Mouse (Mus musculus): ENCODE measurements around the gene Il7r. TPM values are rescaled to one million over a fixed set of nuclear protein-coding genes. Genes with fewer than 3 reads are reported as not detected.
A peak's percentile ranks its signal among the peaks of the same experiment; 100 is the strongest.
"Not testable (repeated sequence)": the region's sequence is repeated elsewhere in the genome, so short reads cannot be mapped to it uniquely, and the experiment has no call there.

The Il7r gene
- 1 to 10 TPM in 1 of 2 experiments, under 1 TPM in 1; 0.46 to 1.2 TPM for total RNA-seq (2021)
- long read RNA-seq, experiment 1 = 0 reads
- long read RNA-seq, experiment 2 = 0 reads

- DNase-seq = no peak
Observed at GRCm38 (mm10) chr15:9530076-9530475, at the start of gene Il7r. TSS of gene Il7r (minus strand) at chr15:9530176.

GRCm38 (mm10) chr15:9577303-9577702 is 47.3 kb upstream of the Il7r start:
- no peak for DNase-seq

GRCm38 (mm10) chr15:9574796-9575195 is 44.8 kb upstream of the Il7r start:
- no peak for DNase-seq

DNA sequence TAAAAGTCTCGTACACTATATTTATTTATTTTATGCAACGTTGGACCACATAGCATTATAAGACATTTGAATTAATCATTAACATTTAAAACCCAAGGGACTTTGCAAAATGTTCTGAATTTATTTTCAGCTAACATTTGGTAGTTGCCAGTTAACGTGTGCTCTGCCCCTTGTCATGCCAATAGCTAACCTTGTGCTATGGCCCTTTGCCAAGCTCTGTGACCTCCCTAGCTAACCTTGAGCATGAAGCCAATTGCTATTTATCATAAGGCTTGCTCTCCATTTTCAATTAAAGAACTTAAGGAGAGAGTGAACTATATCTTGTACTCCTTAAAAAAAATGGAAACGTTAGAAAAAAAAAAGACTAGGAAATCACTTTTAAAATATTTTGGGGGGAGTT is 43.4 kb upstream of the Il7r start:
- peak; percentile 85 to 88 for DNase-seq

- DNase-seq = no peak
Observed at GRCm38 (mm10) chr15:9572664-9573063, 42.7 kb upstream of the Il7r start.

DNA sequence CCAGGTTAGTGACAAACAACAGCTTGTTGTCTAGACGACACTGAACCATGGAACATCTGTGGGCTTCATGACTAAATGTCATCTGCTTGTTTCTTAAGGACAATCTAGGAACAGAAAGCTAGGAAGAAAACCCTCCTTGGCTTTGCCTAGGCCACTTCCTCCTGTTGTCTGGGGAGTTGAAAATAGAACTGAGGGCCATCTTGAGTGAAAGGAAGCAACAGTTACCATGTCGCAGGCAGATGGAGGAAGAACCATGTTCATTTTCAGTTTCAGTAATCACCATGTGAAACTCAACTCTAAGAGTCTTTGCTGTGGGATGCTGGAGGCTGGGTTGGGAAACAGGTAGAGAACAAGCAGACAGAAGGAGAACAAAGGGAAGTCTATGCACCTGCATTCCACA is 41.9 kb upstream of the Il7r start:
- DNase-seq = no peak

DNA sequence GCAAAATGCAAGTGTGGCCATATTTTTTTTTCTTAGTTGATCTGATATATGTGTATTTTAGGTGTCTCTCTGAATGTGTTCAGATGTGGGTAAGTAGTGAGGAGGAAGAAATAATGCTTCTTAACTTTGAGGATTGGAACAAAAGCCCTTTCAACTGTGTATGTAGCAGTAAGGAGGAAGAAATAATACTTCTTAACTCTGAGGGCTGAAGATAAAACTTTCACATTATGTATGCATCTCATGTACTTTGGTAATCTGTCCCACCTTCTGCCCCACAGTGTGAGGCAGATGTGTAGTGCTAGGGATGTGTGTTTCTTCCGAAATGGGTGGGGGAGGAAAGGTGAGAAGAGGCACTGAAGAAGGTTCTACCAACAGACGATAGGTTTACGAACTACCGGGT is 37.3 kb upstream of the Il7r start:
- DNase-seq = no peak

GRCm38 (mm10) chr15:9565396-9565795 is 35.4 kb upstream of the Il7r start:
- DNase-seq = peak; percentile 71 to 76

DNA sequence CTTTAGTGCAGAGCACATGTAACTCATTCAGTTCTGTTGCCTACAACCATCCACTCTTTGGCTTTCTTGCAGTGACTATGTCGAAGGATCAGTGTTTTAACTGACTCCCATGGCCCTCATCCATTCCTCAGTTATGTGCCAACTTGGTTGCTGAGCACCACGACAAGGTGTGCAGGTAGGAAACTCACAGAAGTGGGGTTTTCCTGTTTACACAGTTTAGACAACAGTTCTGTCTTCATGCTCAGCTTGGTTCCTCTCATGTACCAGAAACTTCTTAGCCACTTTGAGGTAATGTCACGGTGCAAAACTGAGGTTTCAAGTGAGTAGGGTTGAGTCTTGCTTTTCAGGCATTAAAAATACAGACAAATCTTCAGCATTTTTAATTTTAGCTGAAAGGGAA is 34.2 kb upstream of the Il7r start:
- DNase-seq = no peak

GRCm38 (mm10) chr15:9557264-9557663 is 27.3 kb upstream of the Il7r start:
- DNase-seq = not testable (repeated sequence)

DNA sequence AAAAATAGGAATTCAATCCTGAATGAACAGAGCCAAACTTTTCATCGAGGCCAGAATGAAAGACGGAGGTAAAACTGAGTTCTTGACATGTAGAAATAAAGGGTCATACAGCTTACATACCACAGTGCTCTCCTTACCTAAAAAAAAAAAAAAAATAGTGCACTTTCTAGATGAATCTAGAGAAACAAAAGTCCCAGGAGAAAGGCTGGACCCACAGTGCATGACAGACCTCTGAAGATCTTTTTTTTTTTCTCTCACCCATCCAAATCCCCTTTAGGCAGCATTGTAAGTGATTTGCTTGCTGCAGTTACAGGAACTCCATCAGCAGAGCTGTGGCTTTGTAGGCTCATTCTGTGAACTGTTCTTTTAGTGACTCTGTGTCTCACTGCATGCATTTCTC is 19.0 kb upstream of the Il7r start:
- DNase-seq = no peak

DNA sequence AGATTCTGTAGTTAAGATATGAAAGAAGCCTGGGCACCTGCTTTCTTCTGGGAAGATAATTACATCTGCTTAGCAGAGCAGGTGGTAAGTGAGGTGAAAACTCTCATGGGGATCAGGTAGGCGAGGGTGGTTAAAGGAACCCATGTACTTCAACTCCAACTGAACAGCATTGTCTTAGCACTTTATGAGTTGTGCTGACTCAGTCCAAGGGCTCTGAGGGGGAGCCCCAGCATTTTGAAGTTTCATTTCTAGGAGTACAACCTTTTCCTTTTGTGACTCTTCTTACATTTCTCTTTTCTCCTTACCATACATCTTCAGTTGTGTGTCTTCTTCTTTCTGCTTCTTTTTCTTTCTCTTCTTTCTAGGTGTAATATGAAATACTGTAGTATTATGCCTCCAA is 5.2 kb upstream of the Il7r start:
- no peak for DNase-seq

DNA sequence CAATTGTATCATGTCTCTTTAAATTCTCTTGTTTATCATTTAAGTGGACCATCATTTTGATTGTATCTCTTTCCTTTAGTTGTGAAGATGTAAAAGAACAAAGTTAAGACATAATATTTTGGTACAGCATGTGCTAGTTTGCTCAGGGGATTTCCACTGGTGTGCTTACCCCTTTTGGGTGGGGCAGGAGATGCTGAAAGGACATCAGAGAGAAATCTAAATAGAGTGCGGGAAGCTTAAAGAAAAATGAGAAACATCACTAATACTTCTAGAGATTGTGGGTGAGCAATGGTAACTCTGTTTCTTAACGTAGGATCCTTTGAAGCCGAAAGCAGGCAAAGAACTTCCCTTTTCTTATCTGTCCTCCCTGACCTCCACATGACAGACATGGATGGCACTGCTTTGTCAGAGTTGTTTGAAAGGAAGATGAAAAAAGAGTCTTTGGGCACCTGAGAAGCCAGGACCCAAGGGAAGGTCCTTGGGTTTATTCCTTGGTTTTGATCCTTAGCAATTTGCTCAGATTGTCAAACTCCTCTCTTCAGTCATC is 3.5 kb upstream of the Il7r start:
- no peak for DNase-seq

DNA sequence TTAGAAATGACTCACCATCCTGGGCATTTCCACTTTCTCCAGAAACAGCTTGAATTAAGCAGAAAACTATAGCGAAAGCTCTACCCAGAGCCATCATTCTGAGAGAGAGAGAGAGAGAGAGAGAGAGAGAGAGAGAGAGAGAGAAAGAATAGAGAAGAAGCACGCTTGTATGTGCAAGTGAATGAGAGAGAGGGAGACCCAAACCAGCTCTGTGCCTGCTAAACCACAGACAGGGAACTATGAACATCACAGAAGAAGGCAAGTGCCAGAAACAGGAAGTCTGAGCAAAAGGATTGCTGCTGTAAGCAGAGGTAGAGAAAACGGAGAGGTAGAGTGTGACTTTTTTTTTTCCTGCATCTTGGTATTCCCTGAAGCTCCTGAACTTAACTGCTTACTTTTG is 330 bp downstream of the Il7r start:
- no peak for DNase-seq

GRCm38 (mm10) chr15:9528186-9528935 is 1.6 kb downstream of the Il7r start:
- DNase-seq = peak; percentile 7 to 24

- no peak for DNase-seq
Observed at GRCm38 (mm10) chr15:9526412-9526811, 3.6 kb downstream of the Il7r start.

DNA sequence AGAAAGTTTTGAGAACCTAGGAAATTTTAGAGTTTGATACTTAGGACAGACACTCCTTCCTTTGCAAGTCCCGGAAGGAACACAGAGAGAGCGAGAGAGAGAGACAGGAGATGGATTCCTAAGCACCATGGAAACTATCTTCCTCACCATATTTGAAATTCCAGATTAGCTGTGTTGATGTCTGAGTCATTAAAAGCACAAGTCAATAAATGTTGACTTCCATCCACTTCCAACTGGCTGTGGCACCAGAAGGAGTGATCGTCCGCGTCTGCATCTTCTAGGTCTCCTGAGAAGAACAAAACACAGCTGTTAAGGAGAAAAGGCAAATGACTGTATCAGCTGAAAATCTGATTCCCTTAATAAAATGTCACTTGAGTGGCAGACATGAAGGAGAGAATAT is 5.1 kb downstream of the Il7r start:
- no peak for DNase-seq

DNA sequence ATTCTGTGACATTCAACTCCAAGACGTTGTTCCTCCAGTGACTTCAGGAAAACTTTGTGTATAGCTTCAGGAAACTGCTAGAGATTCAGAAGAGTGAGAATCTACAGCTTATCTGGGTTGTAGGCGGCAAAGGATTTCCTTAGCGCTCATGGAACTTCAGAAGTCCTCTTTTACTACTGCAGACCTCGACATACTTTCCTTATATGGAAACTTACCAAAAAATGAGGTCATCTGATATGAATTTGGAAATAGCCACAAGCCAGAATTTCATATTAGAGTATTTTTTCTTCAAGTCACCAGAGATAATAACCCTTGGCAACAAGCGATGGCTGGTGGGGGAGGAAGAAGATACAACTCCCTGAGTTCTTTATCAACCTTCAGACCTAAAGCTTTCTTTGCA is 6.0 kb downstream of the Il7r start:
- DNase-seq = peak in 1 of 2 experiments; percentile 11

DNA sequence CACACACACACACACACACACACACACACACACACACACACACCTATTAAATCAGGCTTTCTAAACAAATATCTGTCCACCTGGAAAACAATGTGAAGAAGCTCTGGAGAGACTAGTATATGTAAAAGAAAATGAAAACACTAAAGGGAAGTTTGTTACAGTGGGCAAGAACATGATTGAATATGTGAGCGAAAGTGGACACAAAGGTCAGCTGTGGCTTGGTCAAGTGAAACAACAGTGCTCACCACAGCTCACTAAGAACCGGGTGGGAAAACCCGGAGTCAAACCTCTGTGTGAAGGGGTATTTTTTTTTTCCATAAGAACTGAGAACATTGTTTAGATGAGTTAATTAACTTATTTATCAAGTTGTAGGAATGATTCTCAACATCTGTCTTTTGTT is 6.9 kb downstream of the Il7r start:
- no peak for DNase-seq

- no peak for DNase-seq
Observed at GRCm38 (mm10) chr15:9492077-9492476, 37.9 kb downstream of the Il7r start.

- no peak for DNase-seq
Observed at GRCm38 (mm10) chr15:9489417-9490118, 40.4 kb downstream of the Il7r start.

- DNase-seq = no peak
Observed at GRCm38 (mm10) chr15:9473188-9473587, 56.8 kb downstream of the Il7r start.

GRCm38 (mm10) chr15:9472618-9473017 is 57.4 kb downstream of the Il7r start:
- DNase-seq = no peak

Data from adrenal gland, postnatal 36 days (tissue).